Mouse (Mus musculus) midbrain, embryonic 15.5 days (tissue): ENCODE results near the gene Vmn2r95. TPM values are rescaled to one million over a fixed set of nuclear protein-coding genes. Genes with fewer than 3 reads are reported as not detected.
"Not testable (repeated sequence)": the region's sequence is repeated elsewhere in the genome, so short reads cannot be mapped to it uniquely, and the experiment has no call there.

Experiments
- ATAC-seq: fragments of 200-750 bp; cut with Nextera tagmentation; replicated peaks from 2 replicates; pipeline ENCODE4 v1.8.0; 2017; ENCODE audit warnings: moderate TSS enrichment
- H3K27ac ChIP-seq: fragments of 300-500 bp; sonication (generic); 2 replicates; pipeline ENCODE4 v1.5.1; 2015; ENCODE audit warnings: mild to moderate bottlenecking, inconsistent platforms
- H3K27me3 ChIP-seq: fragments of 300-500 bp; sonication (generic); replicated peaks from 2 replicates; pipeline ENCODE4 v1.6.1; 2015; ENCODE audit warnings: inconsistent platforms
- H3K36me3 ChIP-seq: fragments of 300-500 bp; sonication (generic); replicated peaks from 2 replicates; pipeline ENCODE4 v1.6.1; 2015; ENCODE audit warnings: inconsistent platforms
- H3K4me1 ChIP-seq: fragments of 300-500 bp; sonication (generic); 2 replicates; pipeline ENCODE4 v1.6.1; 2015; ENCODE audit warnings: inconsistent platforms
- H3K4me2 ChIP-seq: fragments of 300-500 bp; sonication (generic); 2 replicates; pipeline ENCODE4 v1.6.1; 2015; ENCODE audit warnings: inconsistent platforms, mild to moderate bottlenecking, moderate library complexity
- H3K4me3 ChIP-seq: fragments of 300-500 bp; sonication (generic); 2 replicates; pipeline ENCODE4 v1.5.1; 2015; ENCODE audit warnings: mild to moderate bottlenecking, inconsistent platforms
- H3K9ac ChIP-seq: fragments of 300-500 bp; sonication (generic); 2 replicates; pipeline ENCODE4 v1.6.1; 2015; ENCODE audit warnings: mild to moderate bottlenecking, inconsistent platforms
- H3K9me3 ChIP-seq: fragments of 300-500 bp; sonication (generic); 2 replicates; pipeline ENCODE4 v1.6.1; 2016; ENCODE audit warnings: inconsistent platforms
- WGBS: fragments of 180-500 bp; shearing (Covaris S2); methylation state at CpG from one replicate; pipeline ENCODE4 v1.1.7; 2015; ENCODE audit warnings: mixed read lengths; 5-methylcytosine and 5-hydroxymethylcytosine counted together
- polyA plus RNA-seq: library from polyadenylated mRNA; unstranded; fragments of >200 nt; fragmentation: Nextera tagmentation; extraction: Ambion mirVana; gene quantifications from 2 replicates; pipeline ENCODE4 v1.2.1, GENCODE M21; 2015

The Vmn2r95 gene
- not detected in 2 replicates for polyA plus RNA-seq

GRCm38 (mm10) chr17:18423778-18424177 lies at the start of gene Vmn2r95:
Gene Vmn2r95 (plus strand): TSS chr17:18424078.
- no peaks in the 10 kb centered on the region for H3K4me1 ChIP-seq
- no peak within 1 kb of the TSS for H3K27ac ChIP-seq
- no peaks in the 10 kb centered on the region for H3K9me3 ChIP-seq
- 25% methylated on average over 1 of the region's 1 CpGs for WGBS
- H3K4me2 ChIP-seq = no peak within 1 kb of the TSS
- no peaks in the 10 kb centered on the region for H3K36me3 ChIP-seq
- ATAC-seq = no peak
- no peak within 1 kb of the TSS for H3K4me3 ChIP-seq
- no peak within 1 kb of the TSS for H3K9ac ChIP-seq
- no peaks in the 10 kb centered on the region for H3K27me3 ChIP-seq

GRCm38 (mm10) chr17:18455619-18456140 lies 31.8 kb downstream of the Vmn2r95 start:
- no peak for ATAC-seq
- no peak overlapping the region for H3K27ac ChIP-seq
- no peak overlapping the region for H3K4me2 ChIP-seq
- no peaks in the 10 kb centered on the region for H3K27me3 ChIP-seq
- H3K9ac ChIP-seq = no peak overlapping the region
- no peaks in the 10 kb centered on the region for H3K4me1 ChIP-seq
- no peaks in the 10 kb centered on the region for H3K36me3 ChIP-seq
- peaks cover 16% of the 10 kb centered on the region; the same call in 1 of the 2 replicates for H3K9me3 ChIP-seq
- 86% methylated on average over 3 of the region's 3 CpGs for WGBS
- H3K4me3 ChIP-seq = no peak overlapping the region

GRCm38 (mm10) chr17:18458126-18458634 lies 34.3 kb downstream of the Vmn2r95 start:
- H3K4me2 ChIP-seq, H3K9ac ChIP-seq, H3K27ac ChIP-seq, ATAC-seq, H3K4me1 ChIP-seq, H3K4me3 ChIP-seq, H3K36me3 ChIP-seq, H3K27me3 ChIP-seq: not testable (repeated sequence)
- 83% methylated on average over 3 of the region's 3 CpGs for WGBS
- H3K9me3 ChIP-seq = peaks cover 13% of the 10 kb centered on the region; the same call in 1 of the 2 replicates

- Histone ChIP-seq H3K4me3 (no peak overlapping the region), H3K9me3 (no peaks in the 10 kb centered on the region; the same call in 1 of the 2 replicates), H3K4me2 (no peak overlapping the region), H3K9ac (no peak overlapping the region), H3K27ac (no peak overlapping the region), H3K27me3 (no peaks in the 10 kb centered on the region), H3K36me3 (no peaks in the 10 kb centered on the region), H3K4me1 (no peaks in the 10 kb centered on the region)
- no peak for ATAC-seq
These were observed 38.8 kb downstream of the Vmn2r95 start for GRCm38 (mm10) chr17:18462695-18463094.

GRCm38 (mm10) chr17:18479885-18480284 lies 56.0 kb downstream of the Vmn2r95 start:
- no peak overlapping the region for H3K4me2 ChIP-seq
- H3K4me3 ChIP-seq = no peak overlapping the region
- H3K36me3 ChIP-seq = no peaks in the 10 kb centered on the region
- WGBS = 62% methylated on average over 1 of the region's 1 CpGs
- peaks cover 11% of the 10 kb centered on the region; the same call in 1 of the 2 replicates for H3K9me3 ChIP-seq
- H3K4me1 ChIP-seq = no peaks in the 10 kb centered on the region
- ATAC-seq = no peak
- no peak overlapping the region for H3K27ac ChIP-seq
- no peaks in the 10 kb centered on the region for H3K27me3 ChIP-seq
- no peak overlapping the region for H3K9ac ChIP-seq

Other genes with a start within 250 kb of the Vmn2r95 start
- gene Vmn2r94, start 146.3 kb upstream of the Vmn2r95 start, polyA plus RNA-seq = not detected in 2 replicates
- not detected in 2 replicates for gene Vmn2r93, start 126.0 kb upstream of the Vmn2r95 start, polyA plus RNA-seq
- not detected in 2 replicates for gene Vmn2r96, start 149.1 kb downstream of the Vmn2r95 start, polyA plus RNA-seq